Mouse (Mus musculus): ENCODE measurements at regions not wholly inside any gene's neighbourhood (a gene's known extent, or its start where the extent isn't known, plus 50 kb on each side); places are given as distances from the start of the nearest gene placed in this dataset.
"Not testable (repeated sequence)": the region's sequence is repeated elsewhere in the genome, so short reads cannot be mapped to it uniquely, and the experiment has no call there.

DNA sequence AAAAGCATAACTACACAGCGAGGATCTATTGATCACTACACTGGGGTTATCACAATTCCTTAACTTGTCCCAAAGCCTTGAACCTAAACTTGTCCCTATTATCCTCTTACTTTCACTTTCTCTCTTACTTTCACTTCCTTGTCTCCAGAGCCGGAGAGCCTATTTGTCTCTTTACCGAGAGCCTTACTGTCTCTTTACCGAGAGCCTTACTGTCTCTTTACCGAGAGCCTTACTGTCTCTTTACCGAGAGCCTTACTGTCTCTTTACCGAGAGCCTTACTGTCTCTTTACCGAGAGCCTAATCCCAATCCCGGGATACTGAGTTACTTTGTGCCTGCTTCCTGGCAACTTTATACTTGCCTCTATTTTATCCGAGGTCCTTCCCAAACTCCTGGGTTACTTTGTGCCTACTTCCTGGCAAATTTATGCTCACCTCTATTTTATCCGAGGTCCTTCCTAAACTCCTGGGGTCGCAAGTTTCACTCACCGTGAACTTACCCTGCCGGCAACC lies 335.3 kb upstream of the Ccng1 start:
- POLR2A ChIA-PET; ATAC-seq; in situ Hi-C loops (cut with MboI; ENCODE audit: low pct_unique_long_range_greater_than_20kb); H3K27me3 ChIP-seq; DNase-seq (ENCODE audit: low read depth, low spot score); CTCF ChIA-PET: not testable (repeated sequence)

DNA sequence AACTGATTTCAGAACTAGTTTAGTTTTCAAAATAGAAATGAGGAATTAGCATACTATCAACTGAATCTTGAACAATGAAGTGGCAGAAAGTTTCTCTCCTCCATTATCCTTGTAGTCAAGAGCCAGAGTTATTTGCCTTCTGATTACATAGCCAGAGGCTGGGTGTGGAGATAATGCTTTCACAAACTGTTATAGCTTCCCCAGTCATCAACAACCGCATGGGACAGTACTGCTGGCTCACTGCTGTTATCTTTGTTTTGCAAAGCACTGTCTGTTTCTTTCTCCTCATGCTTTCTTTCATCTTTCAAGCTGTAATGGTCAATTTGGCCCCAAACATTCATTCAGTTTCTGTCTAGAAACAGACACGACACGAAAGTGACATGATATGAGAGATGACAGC lies 308.5 kb upstream of the Ccng1 start:
- CTCF ChIA-PET = no interaction called here
- POLR2A ChIA-PET = no interaction called here
- no peaks in the 10 kb centered on the region for H3K27me3 ChIP-seq
- DNase-seq (ENCODE audit: low read depth, low spot score) = no peak
- in situ Hi-C loops (cut with MboI; ENCODE audit: low pct_unique_long_range_greater_than_20kb) = no loop called here
- no peak for ATAC-seq
- no peak for TF ChIP-seq CTCF (IDR thresholded peaks at IDR 0.05)

DNA sequence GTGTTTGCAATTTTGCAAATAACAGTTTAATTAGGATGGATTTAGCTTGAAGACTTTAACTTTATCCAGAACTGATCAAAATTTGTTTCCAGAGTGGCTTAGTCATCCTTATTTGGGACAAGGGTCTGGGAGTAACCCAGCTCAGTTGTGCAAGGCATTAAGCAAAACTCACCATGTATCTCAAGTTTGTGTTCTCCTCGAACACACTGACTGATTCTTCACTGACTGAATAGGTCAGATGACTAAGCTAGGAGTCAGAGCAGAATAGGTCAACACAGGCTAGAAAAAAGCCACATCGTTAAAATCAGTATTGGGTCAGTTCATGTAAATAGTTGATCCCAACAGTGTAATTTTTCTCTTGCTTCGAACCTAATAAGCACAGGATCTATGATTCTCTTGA lies 302.7 kb upstream of the Ccng1 start:
- in situ Hi-C loops (cut with MboI; ENCODE audit: low pct_unique_long_range_greater_than_20kb) = no loop called here
- no peaks in the 10 kb centered on the region for H3K27me3 ChIP-seq
- TF ChIP-seq CTCF (IDR thresholded peaks at IDR 0.05) = no peak
- no peak for ATAC-seq
- ChIA-PET POLR2A (no interaction called here), CTCF (no interaction called here)
- DNase-seq (ENCODE audit: low read depth, low spot score) = no peak

- in situ Hi-C loops (cut with MboI; ENCODE audit: low pct_unique_long_range_greater_than_20kb) = no loop called here
- TF ChIP-seq CTCF (IDR thresholded peaks at IDR 0.05) = no peak
- no peaks in the 10 kb centered on the region for H3K27me3 ChIP-seq
- no peak for DNase-seq (ENCODE audit: low read depth, low spot score)
- POLR2A ChIA-PET = no interaction called here
- ATAC-seq = no peak
- CTCF ChIA-PET = no interaction called here
Measured at GRCm38 (mm10) chr11:41030018-41030417, 274.9 kb upstream of the Ccng1 start.

DNA sequence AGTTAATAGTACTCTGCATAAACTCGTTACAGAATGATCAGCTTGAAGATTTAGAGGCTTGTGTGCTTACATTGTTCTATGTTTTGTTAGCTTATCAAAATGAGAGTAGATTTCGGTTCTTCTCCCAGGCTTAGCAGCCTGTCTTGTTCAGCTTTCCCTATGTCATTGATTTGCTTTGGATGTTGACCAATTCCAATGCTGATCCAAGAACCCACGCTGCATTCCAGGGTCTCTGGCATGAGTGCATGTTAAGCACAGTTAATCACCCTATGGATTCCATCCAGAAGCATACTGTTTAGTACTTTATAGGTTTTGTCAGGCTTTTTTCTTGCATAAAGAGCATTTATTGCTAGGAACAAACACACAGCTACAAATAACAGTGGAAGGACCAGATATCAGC lies 255.0 kb upstream of the Ccng1 start:
- peaks cover 5% of the 10 kb centered on the region for H3K27me3 ChIP-seq
- ChIA-PET POLR2A (no interaction called here), CTCF (no interaction called here)
- in situ Hi-C loops (cut with MboI; ENCODE audit: low pct_unique_long_range_greater_than_20kb) = no loop called here
- DNase-seq (ENCODE audit: low read depth, low spot score) = no peak
- no peak for ATAC-seq
- TF ChIP-seq CTCF (IDR thresholded peaks at IDR 0.05) = no peak

DNA sequence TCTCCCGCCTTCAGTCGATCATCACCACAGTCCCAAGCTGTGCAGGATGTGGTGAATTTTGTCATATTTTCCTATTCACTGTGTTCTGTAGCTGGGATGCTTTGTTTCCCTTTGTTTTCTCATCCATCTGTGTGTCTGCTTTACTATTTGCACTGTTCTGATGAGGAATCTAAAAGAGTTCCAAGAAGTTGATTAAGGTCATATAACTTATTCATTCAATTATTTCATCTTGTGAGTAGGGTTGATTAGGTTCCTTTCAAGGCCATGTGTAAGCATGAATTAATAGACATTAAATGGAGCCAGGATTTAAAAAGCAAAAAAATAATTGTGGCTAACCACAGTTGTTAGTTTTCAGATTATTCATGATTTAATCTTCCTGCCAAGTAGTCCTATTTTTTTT lies 217.7 kb upstream of the Ccng1 start:
- ChIA-PET POLR2A (no interaction called here), CTCF (interaction anchor here (1.0 kb wide), 1 partner anchor 19 kb away, joined by 3 read pairs; no protein-coding TSS in a partner anchor)
- DNase-seq (ENCODE audit: low read depth, low spot score) = no peak
- no peak for ATAC-seq
- H3K27me3 ChIP-seq = no peaks in the 10 kb centered on the region
- in situ Hi-C loops (cut with MboI; ENCODE audit: low pct_unique_long_range_greater_than_20kb) = no loop called here
- TF ChIP-seq CTCF (IDR thresholded peaks at IDR 0.05) = no peak

DNA sequence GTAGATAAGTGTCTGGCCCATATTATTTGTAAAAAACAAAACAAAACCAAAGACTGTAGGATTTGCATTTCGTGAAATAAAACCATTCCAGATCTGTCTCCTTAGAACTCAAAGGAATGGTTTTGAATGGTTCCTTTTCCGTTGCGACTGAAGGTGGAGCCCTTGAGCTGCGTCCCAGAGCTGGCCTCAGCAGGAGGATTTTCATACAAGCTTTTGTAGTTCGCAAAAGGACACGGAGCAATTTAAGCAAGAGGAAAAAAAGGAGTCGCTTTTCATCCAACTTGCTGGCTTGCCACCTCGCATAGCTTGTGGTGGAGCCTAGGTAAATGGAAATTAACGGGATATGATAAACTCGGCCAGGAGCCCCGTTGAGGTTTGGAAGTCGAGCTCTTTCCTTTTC lies 172.1 kb upstream of the Ccng1 start:
- CTCF ChIA-PET = interaction anchor here (0.7 to 1.9 kb wide), 4 partner anchors 10 to 151 kb away, joined by 3 to 4 read pairs (median 4); no protein-coding TSS in a partner anchor
- DNase-seq (ENCODE audit: low read depth, low spot score) (no peak), ATAC-seq (peak; percentile 83)
- H3K27me3 ChIP-seq = peaks cover 29% of the 10 kb centered on the region
- POLR2A ChIA-PET = no interaction called here
- peak; percentile 82 for TF ChIP-seq CTCF (IDR thresholded peaks at IDR 0.05)
- in situ Hi-C loops (cut with MboI; ENCODE audit: low pct_unique_long_range_greater_than_20kb) = no loop called here

GRCm38 (mm10) chr11:40891485-40891884 lies 136.4 kb upstream of the Ccng1 start:
- ChIA-PET POLR2A (no interaction called here), CTCF (interaction anchor here (0.8 kb wide), 1 partner anchor 26 kb away, joined by 3 read pairs; no protein-coding TSS in a partner anchor)
- no peak for ATAC-seq
- H3K27me3 ChIP-seq = no peaks in the 10 kb centered on the region
- no peak for TF ChIP-seq CTCF (IDR thresholded peaks at IDR 0.05)
- in situ Hi-C loops (cut with MboI; ENCODE audit: low pct_unique_long_range_greater_than_20kb) = no loop called here
- DNase-seq (ENCODE audit: low read depth, low spot score) = no peak

DNA sequence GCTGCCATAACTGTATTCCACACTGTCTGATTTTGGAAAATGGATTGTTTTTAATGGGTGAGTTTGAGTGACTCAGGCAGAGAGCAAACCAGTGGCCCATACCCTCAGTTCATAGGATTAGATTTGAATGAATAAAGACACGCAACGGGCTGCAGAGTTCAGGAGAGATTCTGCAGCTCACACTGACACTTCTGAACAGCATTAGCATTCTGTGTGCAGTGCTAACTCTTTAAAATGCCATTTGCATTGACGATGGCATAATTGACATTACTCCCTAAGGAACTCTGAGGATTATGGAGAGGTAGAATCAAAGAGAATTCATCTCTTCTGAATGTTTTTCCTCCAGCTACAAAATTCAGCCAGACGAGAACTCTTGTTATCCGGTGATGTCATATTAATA lies 129.4 kb upstream of the Ccng1 start:
- ATAC-seq (no peak), DNase-seq (ENCODE audit: low read depth, low spot score) (no peak)
- in situ Hi-C loops (cut with MboI; ENCODE audit: low pct_unique_long_range_greater_than_20kb) = no loop called here
- ChIA-PET POLR2A (no interaction called here), CTCF (no interaction called here)
- peaks cover 5% of the 10 kb centered on the region for H3K27me3 ChIP-seq
- TF ChIP-seq CTCF (IDR thresholded peaks at IDR 0.05) = no peak

DNA sequence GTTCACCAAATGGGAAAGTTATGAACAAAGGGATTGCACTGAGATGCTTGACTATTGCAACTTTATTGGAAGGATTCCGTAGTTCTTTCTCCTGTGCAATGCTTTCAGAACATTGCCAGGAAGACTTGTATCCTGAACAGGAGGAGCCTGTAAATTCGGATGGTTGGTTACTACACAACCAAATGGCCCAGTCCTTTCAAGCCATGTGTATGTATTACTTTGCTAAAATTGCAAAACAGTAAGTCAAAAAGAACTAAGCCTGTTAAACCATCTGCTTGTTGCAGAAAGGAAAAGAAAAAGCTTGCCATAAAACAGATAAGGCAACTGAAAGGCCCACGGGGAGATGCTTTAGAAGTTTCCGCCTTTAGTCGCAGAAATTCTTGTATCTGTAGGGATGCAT lies 124.5 kb upstream of the Ccng1 start:
- CTCF ChIA-PET = no interaction called here
- ATAC-seq = no peak

DNA sequence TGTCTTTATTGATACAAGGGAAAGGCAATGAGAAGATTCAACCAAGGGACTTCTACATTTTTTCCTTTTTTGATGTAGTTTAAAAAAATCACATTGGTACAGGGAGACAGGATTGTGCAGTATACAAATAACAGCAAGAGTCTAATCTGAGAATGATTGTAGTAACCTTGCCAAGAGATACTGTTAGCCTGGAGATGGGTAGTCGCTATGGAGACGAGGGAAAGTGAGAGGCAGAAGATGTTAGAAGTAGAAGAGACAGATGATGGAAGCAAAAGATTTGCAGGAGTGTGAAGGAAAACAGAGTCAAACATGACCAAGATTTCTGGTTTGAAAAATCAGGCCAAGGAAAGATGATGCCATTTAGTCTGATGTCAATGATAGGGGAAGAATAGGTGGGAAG lies 117.9 kb upstream of the Ccng1 start:
- CTCF ChIA-PET = no interaction called here
- in situ Hi-C loops (cut with MboI; ENCODE audit: low pct_unique_long_range_greater_than_20kb) = no loop called here
- POLR2A ChIA-PET = no interaction called here
- DNase-seq (ENCODE audit: low read depth, low spot score) (no peak), ATAC-seq (no peak)
- no peak for TF ChIP-seq CTCF (IDR thresholded peaks at IDR 0.05)
- H3K27me3 ChIP-seq = peaks cover 52% of the 10 kb centered on the region

More for the DNA sequence above, 124.5 kb upstream of the Ccng1 start:
- DNase-seq (ENCODE audit: low read depth, low spot score) = no peak
- POLR2A ChIA-PET = no interaction called here
- H3K27me3 ChIP-seq = peaks cover 30% of the 10 kb centered on the region
- no peak for TF ChIP-seq CTCF (IDR thresholded peaks at IDR 0.05)
- in situ Hi-C loops (cut with MboI; ENCODE audit: low pct_unique_long_range_greater_than_20kb) = no loop called here

GRCm38 (mm10) chr11:40865694-40866093 lies 110.6 kb upstream of the Ccng1 start:
- in situ Hi-C loops (cut with MboI; ENCODE audit: low pct_unique_long_range_greater_than_20kb) = no loop called here
- DNase-seq (ENCODE audit: low read depth, low spot score) = no peak
- CTCF ChIA-PET = interaction anchor here (1.1 to 1.8 kb wide), 5 partner anchors 9 to 34 kb away, joined by 3 to 6 read pairs (median 3); no protein-coding TSS in a partner anchor

More at GRCm38 (mm10) chr11:40865694-40866093, 110.6 kb upstream of the Ccng1 start:
- ATAC-seq = no peak
- peaks cover 33% of the 10 kb centered on the region for H3K27me3 ChIP-seq
- POLR2A ChIA-PET = no interaction called here
- peak; percentile 61 for TF ChIP-seq CTCF (IDR thresholded peaks at IDR 0.05)

Measured in Patski (cell line).